Mouse (Mus musculus) heart, adult 9 months (tissue): ENCODE results near the gene Sptb.
A peak's percentile ranks its signal among the peaks of the same experiment; 100 is the strongest.

Experiments
- DNase-seq, 2 experiments: peaks; one replicate each; pipeline ENCODE4 v3.0.0; 2022; ENCODE audit warnings: low spot score in 2 of 2

The Sptb gene

DNA sequence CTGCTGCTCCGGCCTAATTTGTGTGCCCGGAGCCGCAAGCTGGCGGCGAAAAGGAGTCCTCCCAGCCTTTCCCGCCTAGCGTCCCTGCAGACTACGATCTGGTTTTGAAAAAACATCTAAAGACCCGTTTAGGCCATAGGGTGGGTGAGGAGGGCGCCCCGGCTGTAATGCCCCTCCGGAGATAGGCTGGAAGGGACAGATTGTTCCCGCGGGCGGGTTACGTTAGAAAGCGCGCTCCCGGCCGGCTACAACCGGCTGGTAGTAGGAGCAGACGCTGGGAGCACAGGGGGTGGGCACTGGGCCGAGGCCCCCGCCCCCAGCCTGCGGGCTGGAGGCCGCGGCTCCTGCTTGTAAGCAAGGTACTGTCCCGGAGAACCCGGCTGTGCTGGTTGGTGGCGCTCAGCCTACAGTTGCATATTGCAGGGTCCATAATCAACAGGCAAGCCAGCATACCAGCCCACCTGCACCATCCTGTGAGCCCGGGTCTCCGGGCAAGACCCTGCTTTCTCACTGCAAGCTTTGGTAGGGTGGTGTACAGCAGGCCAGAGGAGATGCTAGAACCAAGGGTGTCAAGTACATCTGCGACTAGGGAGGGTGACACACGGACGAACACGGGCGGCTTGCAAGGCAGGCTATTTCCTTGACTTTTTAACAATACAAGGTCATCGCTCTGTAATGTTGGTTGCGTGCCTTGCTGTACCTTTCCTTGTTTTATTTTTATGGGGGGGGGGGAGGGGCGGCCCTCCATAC, at the start of gene Sptb:
TSS of gene Sptb (minus strand) at position 197 of the 750 bp plus-strand sequence.
- DNase-seq: peak; percentile 25 to 48

DNA sequence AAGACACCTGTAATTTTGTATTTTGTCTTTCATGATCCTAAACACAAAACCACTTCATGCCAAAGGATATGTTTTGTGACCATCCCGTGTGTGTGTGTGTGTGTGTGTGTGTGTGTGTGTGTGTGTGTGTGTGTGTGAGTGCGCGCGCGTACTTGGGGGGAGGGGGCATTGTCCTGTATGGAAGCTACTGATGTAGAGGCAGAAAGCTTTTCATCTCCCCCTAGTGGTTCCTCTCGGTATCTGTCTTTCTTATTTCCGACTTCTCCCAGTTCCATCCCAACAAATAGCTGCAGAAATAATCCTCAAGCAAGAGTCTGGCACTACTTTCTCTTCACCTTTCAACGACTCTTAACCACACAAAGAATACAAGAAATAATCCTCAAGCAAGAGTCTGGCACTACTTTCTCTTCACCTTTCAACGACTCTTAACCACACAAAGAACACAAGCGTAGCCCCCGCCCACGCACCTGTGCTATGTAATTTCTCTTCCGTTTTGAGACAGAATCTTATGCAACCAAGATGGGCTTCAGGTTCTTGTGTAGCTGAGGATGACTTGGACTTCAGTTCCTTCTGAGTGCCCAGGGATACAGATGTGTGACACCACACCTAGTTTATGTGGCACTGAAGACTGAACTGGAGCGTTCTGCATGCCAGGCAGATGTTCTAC, 42.4 kb upstream of the Sptb start:
- peak in 1 of 2 experiments; percentile 21 for DNase-seq

DNA sequence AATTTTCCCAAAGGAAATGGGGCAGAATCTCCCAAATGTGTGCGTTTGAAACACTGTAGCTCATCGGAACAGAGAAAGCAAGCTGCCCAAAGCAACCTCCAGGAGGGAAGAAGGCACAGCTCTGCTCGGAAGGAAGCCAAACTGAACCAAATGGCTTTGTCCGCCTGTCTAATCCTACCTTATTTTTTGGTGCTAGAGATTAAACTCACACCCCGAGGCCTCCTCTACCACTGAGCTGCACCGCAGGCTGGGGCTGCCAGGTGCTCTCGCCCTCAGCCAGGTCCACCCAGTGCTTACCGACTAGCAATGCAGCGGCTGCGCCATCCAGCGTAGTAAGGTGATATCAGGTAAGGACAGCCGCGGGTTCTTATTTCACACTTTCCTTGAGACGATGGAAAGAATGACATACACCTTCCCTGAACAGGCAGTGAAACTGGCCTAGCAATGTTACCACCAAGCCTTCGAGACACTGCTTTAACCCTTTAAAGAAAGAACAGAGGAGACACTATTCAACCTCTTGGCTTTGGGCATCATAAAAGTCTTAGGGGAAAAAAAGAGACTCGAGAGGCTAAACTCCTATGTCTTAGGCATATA, 40.6 kb upstream of the Sptb start:
- DNase-seq: no peak

DNA sequence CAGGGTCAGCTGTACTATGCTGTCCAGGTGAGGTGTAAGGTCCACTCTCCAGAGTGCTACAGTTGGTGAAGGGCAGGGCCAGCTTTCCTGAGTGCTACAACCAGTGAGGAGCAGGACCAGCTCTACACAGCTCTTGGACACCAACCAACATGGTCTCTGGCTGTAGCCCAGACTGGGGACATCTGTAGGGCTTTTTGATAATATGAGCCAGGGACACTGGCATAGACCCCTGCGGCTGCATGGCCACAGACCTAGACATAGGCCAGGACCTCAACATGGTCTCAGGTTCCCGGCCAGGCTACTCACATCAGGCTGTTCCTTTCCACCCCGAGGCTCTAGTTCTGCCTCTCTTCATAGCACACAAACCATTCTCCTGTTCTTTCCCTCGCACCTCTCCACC, 17.6 kb upstream of the Sptb start:
- no peak for DNase-seq

DNA sequence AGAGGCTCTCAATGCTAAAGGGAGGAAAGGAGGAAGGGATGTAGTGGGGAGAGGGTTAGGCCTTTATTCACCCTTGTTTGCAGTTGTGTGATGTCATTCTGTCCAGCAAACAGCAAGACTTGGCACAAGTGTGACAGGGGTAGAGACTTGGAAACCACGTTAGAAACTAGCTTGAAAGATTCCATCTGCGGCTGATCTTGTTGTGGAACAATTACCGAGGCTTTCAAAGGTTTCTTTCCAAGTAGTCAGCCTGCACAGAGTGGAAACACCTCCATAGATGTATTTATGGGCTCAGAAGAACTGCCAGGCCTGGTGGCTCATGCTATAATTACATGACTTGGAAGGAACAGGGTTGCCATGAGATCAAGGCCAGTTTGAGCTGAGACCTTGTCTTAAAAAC, 11.7 kb upstream of the Sptb start:
- no peak for DNase-seq

DNA sequence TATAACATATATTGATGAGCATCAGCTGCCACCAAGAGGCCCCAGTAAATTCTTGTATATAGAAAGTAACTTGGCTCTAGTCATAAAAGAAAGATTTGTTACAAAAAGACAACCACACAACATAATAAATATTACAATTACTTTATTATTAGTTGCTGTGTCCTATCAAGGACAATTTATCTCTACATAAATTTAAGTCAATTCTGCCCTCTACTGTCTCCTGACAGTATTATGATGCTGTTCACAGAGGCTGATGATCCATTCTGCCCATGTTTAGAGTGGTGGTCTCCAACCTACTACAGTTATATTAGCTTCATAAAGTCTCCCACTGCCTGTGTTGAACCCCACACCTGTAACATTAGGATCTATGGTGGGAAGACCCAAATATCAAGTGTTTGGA, 10.2 kb upstream of the Sptb start:
- DNase-seq: no peak

DNA sequence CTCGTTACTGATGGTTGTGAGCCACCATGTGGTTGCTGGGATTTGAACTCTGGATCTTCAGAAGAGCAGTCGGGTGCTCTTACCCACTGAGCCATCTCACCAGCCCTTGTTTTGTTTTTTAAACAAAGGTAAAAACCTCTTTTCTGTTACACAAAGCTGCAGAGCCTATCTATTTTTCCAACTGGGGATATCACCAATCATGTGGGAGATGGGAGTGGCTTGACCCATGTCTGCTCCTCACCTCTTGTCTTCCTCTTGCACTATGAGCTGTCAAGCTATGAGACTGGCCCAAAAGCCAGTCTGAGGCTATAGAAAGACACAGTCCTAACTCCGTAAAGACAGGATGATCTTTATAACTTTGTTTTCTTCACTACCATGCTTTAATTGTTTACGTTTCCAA, 8.0 kb upstream of the Sptb start:
- no peak for DNase-seq

DNA sequence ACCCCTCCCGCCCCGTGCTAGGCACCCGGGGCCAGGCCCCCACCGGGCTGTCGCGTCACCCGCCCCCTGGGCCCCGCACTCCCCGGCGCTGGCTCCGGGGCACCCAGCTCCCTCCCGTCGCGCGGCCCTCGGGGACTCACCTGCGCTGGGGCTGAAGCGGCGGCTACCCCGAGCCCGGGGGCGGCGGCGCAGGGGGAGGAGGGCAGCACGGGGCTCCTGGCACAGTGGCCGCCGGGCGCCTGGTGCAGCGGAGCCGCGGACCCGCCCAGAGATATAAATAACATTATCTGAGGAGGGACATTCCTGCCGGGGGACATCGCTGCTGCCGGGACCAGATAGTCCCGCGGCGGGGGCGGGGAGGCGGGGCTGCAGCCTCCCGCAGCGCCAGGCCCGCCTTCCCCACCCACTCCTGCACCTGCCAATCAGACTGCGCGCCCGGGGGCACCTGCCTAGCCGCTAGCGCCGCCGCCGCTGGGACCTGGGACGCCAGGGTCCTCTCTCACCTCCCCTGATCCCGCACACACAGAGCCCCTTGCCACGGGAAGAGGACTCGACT, 474 bp downstream of the Sptb start:
- peak; percentile 73 to 77 for DNase-seq

DNA sequence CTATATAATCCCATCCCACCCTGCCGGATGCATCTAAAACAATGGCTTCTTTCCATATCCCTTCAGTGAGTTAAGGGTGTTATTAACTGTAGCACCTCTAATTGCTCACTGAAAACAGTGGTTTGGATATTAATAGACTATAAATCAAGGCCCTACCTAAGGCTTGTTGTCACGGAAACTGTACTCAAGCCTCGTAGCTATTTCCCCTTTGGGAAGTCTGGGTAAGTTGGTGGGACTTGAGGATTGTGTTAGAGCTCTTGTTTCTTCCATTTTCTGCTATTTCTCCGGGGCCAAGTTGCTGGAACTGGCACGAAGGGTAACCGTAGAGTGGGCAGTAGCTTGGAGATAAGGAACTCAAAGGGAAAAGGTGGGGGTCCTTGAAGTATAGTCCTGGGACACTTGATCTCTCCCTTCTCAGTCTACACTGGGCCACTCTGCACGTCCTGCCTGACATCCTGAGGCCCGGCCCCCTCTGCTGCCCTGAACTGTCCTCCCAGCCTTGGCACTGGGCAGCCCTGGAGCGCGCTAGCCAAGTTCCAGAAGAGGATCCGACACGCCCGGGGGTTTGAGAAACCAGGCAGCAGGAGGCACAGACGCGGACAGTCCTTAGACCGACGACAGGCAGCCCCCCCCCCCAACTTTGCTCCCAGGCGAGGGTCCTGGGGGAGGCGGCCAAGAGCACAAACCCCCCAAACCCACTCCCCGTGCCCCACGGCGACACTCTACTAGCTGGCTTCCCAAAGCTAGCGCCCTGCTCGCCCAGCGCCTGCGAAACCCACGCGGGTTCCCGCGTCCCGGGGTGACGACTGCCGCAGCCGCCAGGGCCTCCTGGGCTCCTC, 1.2 kb downstream of the Sptb start:
- DNase-seq: peak; percentile 63 to 69

DNA sequence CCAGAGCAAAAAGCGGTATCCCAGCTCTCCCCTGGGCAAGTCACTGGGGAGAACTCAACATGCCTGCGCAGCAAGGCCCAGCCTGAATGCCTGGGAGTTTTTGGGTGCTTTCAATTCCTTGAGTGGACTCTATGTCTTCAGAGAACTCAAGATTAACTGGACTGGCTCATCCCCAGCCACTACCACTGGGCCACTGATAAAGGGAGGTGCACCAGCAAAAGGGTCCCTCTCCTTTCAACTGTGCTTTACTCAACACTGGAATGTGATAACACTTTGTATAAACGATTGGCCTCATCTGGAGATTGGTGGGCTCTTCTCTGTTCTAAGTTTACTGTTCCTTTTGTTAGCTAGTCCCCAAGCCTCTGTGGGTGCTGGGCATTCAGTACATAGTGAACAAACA, 2.2 kb downstream of the Sptb start:
- no peak for DNase-seq

DNA sequence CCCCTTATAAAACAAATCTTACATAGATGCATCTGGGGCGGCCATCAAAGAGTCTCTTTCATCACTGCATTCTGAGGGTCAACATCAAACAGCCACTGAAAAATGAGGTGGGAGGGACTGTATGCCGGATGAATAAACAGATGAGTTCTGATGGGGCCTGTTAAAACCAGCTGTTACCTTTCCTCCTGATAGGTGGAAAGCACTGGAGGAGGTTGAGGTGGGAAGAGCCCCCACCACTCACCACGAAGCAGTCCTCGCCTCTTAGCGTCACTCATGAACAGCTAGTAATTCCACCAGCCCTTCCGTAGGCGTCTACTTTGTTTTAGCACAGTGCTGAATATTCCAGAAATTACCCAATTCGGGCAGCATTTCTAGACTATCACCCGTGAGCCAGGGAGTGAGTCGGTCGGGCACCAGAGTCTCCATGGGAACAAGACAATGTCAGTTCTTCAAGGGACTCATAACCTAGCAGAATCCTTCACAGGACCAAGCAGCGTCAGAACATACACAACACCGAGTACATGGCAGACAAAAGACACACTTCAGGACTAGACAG, 13.9 kb downstream of the Sptb start:
- DNase-seq: no peak

DNA sequence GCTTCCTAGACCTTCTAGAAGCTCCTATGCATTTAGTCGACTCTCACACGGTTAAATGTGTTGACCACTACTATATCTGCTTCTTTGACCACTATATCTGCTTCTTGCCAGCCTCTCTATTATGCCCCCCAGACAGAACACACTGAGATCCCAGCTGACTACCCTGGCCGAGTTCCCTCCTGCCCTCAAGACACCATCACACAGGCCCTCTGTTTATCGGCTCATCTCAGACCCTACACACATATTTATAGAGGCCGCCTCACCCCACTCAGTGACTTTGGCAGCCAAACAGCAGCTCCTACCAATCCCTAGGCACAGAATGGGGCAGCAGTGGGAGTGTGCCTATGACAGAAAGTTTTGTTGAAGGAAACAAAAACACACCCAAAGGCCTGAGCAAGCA, 14.6 kb downstream of the Sptb start:
- no peak for DNase-seq

DNA sequence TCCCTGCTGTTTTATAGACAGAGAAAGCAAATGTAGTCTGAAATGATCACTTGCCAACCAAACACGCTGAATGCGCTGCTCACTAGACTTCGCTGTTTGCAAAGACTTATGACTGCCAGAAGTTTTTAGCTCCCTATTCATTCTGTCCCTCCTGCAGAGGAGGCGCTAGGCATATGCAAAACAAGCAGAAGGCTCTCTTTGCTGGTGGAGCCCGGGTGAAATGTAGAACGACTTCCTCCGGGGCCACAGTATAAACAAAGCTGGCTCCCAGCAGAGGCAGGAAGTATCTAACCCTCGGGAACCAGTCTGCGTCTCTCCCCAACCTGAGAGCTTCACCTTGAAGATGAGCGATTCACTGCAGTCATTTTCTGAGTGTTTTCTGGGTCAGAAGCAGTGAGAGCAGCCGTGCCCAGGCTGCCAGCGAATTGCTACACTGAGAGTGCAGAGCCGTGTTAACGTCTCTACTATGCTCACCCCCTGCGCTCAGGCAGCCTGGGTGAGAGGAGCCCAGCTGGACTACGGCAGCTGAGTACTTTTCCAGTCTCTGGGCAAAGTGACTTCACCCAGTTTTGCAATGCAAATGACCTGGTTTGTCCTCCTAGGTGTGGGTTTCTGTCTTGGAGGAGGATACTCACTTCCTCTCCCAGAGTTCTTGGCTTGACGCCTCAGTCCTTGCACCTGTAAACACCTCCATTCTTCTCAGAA, 15.4 kb downstream of the Sptb start:
- DNase-seq: no peak

DNA sequence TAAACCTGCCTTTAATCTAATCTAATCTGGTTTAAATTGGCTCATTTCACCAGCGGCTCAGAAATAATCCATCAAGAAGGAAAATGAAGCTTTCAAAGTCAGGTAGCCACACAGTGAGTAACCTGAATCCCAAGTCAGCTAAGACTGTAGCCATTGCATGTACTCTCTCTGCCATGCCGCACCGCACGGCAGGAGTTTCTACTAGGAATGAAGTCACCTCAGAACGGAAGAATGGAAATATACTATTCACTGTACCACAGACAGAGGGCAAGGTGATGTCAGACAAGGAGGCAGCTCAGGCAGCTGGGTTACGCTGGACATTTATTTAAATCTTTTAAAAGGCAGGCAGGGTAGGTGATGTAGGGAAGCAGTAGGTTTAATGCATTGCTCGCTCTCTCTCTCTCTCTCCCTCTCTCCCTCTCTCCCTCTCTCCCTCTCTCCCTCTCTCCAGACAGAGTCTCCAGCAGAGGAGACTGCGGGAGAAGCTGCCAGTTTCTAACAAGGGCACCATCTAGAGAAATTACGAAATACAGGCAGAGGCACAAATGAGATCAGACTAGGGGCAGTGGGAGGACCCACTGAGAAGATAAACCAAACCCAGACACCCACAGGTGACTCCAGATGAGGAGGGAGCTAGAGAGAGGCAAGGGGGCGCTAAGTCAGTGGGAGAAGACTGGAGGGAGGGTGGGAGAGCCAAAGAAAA, 22.7 kb downstream of the Sptb start:
- DNase-seq: no peak

DNA sequence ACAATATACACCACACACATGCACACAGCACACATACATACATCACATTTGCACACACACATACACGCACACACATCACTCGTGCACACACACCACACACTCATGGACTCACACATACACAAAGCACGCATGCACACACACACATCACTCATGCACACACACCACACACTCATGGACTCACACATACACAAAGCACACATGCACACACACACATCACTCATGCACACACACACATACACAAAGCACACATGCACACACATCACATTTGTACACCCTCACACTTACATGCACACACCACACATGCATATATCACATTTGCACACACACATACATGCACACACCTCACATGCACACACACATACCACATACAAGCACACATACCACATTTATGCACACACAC, 24.7 kb downstream of the Sptb start:
- DNase-seq: no peak

DNA sequence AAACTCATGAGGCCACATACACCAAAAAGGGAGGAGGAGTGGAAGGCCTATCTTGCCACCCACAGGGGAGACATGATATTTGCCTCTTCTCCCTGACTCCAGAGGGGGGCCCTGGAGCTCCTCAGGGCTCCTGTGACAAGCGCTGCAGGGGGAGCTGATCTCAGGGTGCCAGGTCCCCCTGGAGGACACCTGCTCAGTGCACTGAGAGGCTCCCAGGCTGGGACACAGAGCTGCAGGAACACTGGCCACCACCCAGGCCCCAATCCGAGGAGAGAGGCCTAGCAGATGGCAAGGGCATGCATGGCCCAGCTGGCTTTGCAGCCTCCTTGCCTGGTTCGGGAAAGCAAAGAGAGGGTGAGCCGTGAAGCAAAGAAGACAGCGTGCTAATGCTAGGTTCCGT, 25.9 kb downstream of the Sptb start:
- no peak for DNase-seq

DNA sequence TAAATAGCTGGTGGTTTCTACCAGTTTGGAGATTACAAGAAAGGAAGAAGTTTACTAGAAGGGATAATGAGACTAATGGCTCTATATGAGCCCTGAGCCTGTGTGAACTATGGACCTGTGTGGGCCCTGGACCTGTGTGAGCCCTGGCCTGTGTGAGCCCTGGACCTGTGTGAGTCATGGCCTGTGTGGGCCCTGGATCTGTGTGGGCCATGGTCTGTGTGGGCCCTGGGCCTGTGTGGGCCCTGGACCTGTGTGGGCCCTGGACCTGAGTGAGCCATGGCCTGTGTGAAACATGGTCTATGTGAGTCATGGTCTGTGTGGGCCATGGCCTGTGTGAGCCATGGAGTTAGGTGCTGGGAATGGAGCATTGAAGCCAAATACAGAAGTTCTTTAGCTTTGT, 28.4 kb downstream of the Sptb start:
- no peak for DNase-seq

DNA sequence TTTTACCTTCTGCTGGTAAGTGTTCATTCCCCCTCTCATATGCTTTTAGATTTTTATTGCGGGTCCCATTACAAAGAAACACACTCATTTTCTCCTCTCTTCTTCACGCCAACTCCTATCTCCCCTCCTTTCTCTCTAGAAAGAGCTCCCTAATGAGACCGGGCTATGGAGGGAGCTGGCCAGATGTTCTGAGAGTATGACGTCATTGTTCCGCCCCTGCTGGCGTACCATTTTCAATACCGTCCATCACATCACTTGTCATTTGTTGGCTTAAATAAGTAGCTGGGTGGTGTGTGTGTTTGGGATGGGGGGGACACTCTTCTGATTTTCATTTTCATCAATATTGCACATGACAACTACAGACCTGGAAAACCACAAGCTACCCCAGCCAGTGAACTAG, 33.3 kb downstream of the Sptb start:
- no peak for DNase-seq

DNA sequence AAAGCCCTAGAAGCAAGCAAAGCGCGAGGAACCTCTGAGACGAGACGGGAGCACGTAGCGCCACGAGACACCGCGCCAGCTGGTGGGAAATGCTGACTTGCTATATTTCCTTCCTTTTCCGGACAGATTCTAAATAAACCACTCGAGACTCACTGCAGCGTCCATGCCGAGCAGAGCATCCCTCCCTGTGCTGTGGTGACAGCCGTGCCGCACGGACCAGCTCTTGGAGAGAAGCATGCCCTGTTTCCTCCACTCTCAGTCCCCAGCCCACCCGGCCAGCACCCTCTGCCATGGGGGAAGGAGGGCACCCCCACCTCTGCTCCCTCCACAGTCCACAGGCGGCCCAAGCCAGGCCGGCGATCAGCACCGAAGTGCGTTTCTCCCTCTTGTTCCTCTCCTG, 33.9 kb downstream of the Sptb start:
- DNase-seq: no peak

DNA sequence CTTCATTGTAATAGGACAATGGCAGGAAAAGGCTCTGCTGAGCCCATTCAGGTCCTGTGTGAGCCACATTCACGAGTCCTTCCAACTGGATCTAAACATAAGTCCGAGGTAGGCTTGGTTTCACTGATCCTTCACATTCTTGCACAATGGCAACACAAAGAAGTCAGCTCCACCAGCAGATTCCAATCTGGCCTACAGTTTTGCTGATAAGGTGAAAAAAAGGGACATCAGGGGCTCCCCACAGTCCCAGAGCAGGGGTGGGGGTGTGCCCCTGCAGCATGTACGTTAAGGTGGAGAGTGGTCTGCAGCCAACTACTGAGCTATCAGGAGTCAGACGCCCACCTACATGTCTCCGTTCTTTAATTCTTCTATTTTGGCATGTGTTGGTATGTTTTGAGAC, 35.0 kb downstream of the Sptb start:
- no peak for DNase-seq
